Mouse (Mus musculus) spleen, postnatal 4 days (tissue): ENCODE measurements around the gene Chic1.

Experiments
- DNase-seq, 2 experiments: peaks; one replicate each; pipeline ENCODE4 v3.0.0; 2022; ENCODE audit warnings: low spot score in 2 of 2

The Chic1 gene

DNA sequence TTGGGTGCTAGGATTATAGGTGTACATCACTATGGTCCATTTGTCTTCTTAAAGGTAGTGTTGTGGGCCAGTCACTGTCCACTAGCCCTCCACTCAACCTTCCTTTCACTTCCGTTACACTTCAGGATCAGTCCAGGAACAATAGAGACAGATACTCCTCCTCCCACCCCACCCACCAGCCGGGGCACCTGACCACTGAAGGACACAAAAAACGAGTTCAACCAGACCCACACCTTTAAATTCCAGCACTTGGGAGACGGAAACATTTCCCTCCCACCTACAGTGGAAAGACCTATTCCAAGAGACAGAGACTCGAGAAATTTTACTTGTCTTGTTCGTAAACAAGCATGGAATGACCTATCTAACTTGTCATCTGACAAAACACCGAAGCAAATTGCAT, 76.0 kb downstream of the Chic1 start:
- DNase-seq: no peak

DNA sequence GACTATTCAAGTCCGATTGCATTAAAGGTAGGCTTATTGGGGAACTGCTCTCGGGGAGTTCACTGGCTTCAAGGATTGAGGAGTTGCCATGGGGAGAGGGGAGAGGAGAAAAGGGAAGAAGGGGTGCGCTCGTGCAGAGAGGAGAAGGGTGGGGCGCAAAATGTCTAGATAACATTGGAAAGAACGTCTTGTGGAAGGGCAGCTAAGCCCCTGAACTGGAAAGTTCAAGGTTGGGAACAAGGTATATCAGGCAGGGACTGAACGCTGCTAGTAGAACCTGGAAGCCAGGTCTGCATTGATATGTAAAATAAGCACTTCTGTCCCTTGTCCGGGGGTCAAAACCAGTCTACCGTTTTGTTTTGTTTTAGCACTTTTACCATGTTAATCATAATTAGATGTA, 81.7 kb downstream of the Chic1 start:
- DNase-seq: no peak

DNA sequence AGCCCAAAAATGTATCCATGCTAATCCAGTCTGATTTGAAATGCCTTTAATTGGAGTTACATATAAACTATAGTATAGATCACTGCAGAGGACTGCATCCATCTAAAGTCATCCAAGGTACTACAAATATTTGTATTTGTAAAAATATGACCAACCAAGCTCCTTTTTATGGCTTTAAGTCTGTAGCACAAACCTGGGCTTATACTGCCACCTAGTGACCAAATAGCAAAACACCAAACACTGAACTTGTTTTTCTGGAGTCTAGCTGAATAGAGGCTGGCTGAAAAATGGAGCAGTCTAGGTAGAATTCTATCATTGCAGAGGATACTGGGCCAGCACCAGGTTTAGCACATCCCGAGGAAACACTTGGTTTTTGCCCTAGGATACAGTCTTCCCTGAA, 84.5 kb downstream of the Chic1 start:
- no peak for DNase-seq

DNA sequence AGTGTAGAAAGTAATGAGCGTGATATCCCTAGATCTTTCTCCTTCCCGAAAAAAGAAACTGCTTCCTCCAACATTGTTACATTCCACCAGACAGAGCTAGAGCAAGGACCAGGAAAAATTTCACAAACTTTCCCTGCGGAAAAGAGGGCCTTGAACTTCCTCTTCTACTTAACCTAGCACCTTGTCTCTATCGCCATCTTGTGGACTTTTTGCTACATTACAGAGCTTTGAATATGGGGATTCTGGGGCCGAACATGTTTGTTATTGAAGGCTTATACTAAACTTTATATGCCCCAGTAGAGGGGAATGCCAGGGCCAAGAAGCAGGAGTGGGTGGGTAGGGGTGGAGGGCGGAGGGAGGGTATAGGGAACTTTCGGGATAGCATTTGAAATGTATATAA, 87.5 kb downstream of the Chic1 start:
- peak in 1 of 2 experiments; percentile 10 for DNase-seq
